In the genomic region with DNA sequence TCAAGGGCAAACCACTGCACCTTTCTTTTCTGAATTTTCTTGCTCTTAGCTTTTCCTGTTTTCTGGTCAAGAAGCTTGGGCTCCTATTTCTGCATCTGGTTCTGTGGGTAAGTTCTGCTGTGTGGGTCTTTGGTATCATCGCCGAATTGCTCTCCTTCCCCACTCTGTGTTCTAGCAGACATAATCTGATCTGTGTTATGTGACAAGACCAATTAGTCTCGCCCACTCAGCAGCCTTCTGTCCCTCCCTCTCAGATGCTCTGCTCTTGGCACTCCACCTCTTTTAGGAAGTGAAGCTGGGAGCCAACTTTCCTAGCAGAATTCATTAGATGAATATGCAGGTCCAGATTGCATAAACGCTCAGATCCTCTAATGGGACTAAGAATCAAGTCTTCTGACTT, we compare ENCODE assay signal across 15 mouse cellular contexts.
DNase-seq lines count a peak whose midpoint lies in the region; ATAC-seq and TF ChIP-seq lines count a peak whose summit lies in the region.
"Had no signal": no experiment of that assay in that cellular context is flagged by ENCODE, and none has a peak within 500 bp of the region (broad histone marks: within the 10 kb centered on the region; RNA-seq: fewer than 3 reads in every experiment).

No protein-coding gene starts in this region.

- no peaks in the 10 kb centered on the region for H3K4me1 ChIP-seq in hindbrain, embryonic 14.5 days (replicated peaks; ENCODE audit: control insufficient read depth, insufficient read depth, low read length)
- H3K4me1 ChIP-seq in hindbrain, embryonic 12.5 days, result no peaks in the 10 kb centered on the region
- H3K4me1 ChIP-seq in neural tube, embryonic 15.5 days, result no peaks in the 10 kb centered on the region
- H3K4me1 ChIP-seq: embryonic facial prominence, embryonic 13.5 days; limb, embryonic 10.5 days; megakaryocyte, embryonic 14.5 days; neural tube, embryonic 13.5 days had no signal

- no peak overlapping the region for H3K4me2 ChIP-seq in hindbrain, embryonic 14.5 days (replicated peaks)
- H3K4me2 ChIP-seq in hindbrain, embryonic 12.5 days (replicated peaks), result no peak overlapping the region
- H3K4me2 ChIP-seq in neural tube, embryonic 15.5 days, result no peak overlapping the region
- H3K4me2 ChIP-seq: embryonic facial prominence, embryonic 13.5 days; heart, embryonic 11.5 days; neural tube, embryonic 13.5 days had no signal

- intact Hi-C loops in left cerebral cortex, postnatal 4 days (cut with DNase I), result no loop called here

- no peak for TF ChIP-seq CTCF in brain, embryonic 14.5 days (IDR thresholded peaks at IDR 0.05; ENCODE audit: borderline replicate concordance, extremely low read depth, insufficient read depth, insufficient read length)

- no peak overlapping the region for H3K27ac ChIP-seq in hindbrain, embryonic 14.5 days
- no peak overlapping the region for H3K27ac ChIP-seq in hindbrain, embryonic 12.5 days
- H3K27ac ChIP-seq in neural tube, embryonic 15.5 days (replicated peaks), result no peak overlapping the region
- H3K27ac ChIP-seq: embryonic facial prominence, embryonic 13.5 days; gastrocnemius, adult 2 months; limb, embryonic 10.5 days; neural tube, embryonic 13.5 days had no signal

- DNase-seq in hindbrain, embryonic 14.5 days (ENCODE audit: low spot score), result no peak
- DNase-seq in brain, embryonic 14.5 days (ENCODE audit: low read depth), result peak; percentile 67
- DNase-seq in frontal cortex, adult 2 months (ENCODE audit: extremely low spot score in 1 of 2, low spot score in 1 of 2), result peak; percentile 12 to 23
- peak; percentile 64 for DNase-seq in left cerebral cortex, postnatal 4 days
- DNase-seq in B cell, adult 2 months, result no peak
- DNase-seq: adrenal gland, postnatal 25 days; gastrocnemius, adult 2 months; kidney, postnatal 10 days had no signal

- H3K27me3 ChIP-seq in hindbrain, embryonic 14.5 days (ENCODE audit: control insufficient read depth, insufficient read depth, low read length), result no peaks in the 10 kb centered on the region
- no peaks in the 10 kb centered on the region for H3K27me3 ChIP-seq in hindbrain, embryonic 12.5 days
- H3K27me3 ChIP-seq in neural tube, embryonic 15.5 days (replicated peaks), result no peaks in the 10 kb centered on the region
- H3K27me3 ChIP-seq: embryonic facial prominence, embryonic 13.5 days; megakaryocyte, embryonic 14.5 days; neural tube, embryonic 13.5 days had no signal

- WGBS in hindbrain, embryonic 14.5 days, result 73% methylated on average over 4 of the region's 4 CpGs
- 76% methylated on average over 4 of the region's 4 CpGs for WGBS in hindbrain, embryonic 12.5 days
- WGBS in neural tube, embryonic 15.5 days, result 86% methylated on average over 4 of the region's 4 CpGs

- H3K9ac ChIP-seq in hindbrain, embryonic 14.5 days, result no peak overlapping the region
- H3K9ac ChIP-seq in hindbrain, embryonic 12.5 days, result no peak overlapping the region
- H3K9ac ChIP-seq in neural tube, embryonic 15.5 days (replicated peaks), result no peak overlapping the region
- H3K9ac ChIP-seq: embryonic facial prominence, embryonic 13.5 days; neural tube, embryonic 13.5 days had no signal

- ATAC-seq in hindbrain, embryonic 14.5 days (ENCODE audit: low FRiP score), result peak; percentile 34; the same call in 1 of the 2 replicates
- no peak for ATAC-seq in hindbrain, embryonic 12.5 days (ENCODE audit: low FRiP score)
- no peak for ATAC-seq in neural tube, embryonic 15.5 days (ENCODE audit: low FRiP score)

- H3K36me3 ChIP-seq in hindbrain, embryonic 14.5 days (replicated peaks; ENCODE audit: control insufficient read depth, insufficient read depth), result no peaks in the 10 kb centered on the region
- H3K36me3 ChIP-seq in hindbrain, embryonic 12.5 days, result no peaks in the 10 kb centered on the region
- no peaks in the 10 kb centered on the region for H3K36me3 ChIP-seq in neural tube, embryonic 15.5 days
- H3K36me3 ChIP-seq: embryonic facial prominence, embryonic 13.5 days; limb, embryonic 10.5 days; neural tube, embryonic 13.5 days had no signal

- no peak for TF ChIP-seq POLR2A in brain, embryonic 14.5 days (IDR thresholded peaks at IDR 0.05; ENCODE audit: borderline replicate concordance, extremely low read depth, insufficient read depth, insufficient read length, poor library complexity, severe bottlenecking)

- no peak overlapping the region for H3K4me3 ChIP-seq in hindbrain, embryonic 14.5 days (replicated peaks; ENCODE audit: low read length)
- no peak overlapping the region for H3K4me3 ChIP-seq in hindbrain, embryonic 12.5 days
- H3K4me3 ChIP-seq in neural tube, embryonic 15.5 days (replicated peaks), result no peak overlapping the region
- H3K4me3 ChIP-seq: embryonic facial prominence, embryonic 13.5 days; gastrocnemius, adult 2 months; limb, embryonic 10.5 days; megakaryocyte, embryonic 14.5 days; neural tube, embryonic 13.5 days had no signal

- H3K9me3 ChIP-seq in hindbrain, embryonic 14.5 days (ENCODE audit: control insufficient read depth, low read length), result no peaks in the 10 kb centered on the region
- no peaks in the 10 kb centered on the region for H3K9me3 ChIP-seq in hindbrain, embryonic 12.5 days (replicated peaks)
- H3K9me3 ChIP-seq in neural tube, embryonic 15.5 days (replicated peaks), result no peaks in the 10 kb centered on the region
- H3K9me3 ChIP-seq: embryonic facial prominence, embryonic 13.5 days; limb, embryonic 10.5 days; neural tube, embryonic 13.5 days had no signal

Comparison
In these comparisons a context has a peak if more than half of its experiments do, and no peak if none do; other contexts are left out.
1. DNase-seq: peak in brain, embryonic 14.5 days (single experiment), frontal cortex, adult 2 months (2 of 2) and left cerebral cortex, postnatal 4 days (single experiment); none in hindbrain, embryonic 14.5 days (single experiment) and B cell, adult 2 months (0 of 2).